Mouse (Mus musculus): ENCODE data around the gene Ugt1a10. TPM values are rescaled to one million over a fixed set of nuclear protein-coding genes. Genes with fewer than 3 reads are reported as not detected.

Ugt1a10 gene
- polyA plus RNA-seq (2012; rRNA removed), result 129 and 166 TPM in 2 replicates

DNA sequence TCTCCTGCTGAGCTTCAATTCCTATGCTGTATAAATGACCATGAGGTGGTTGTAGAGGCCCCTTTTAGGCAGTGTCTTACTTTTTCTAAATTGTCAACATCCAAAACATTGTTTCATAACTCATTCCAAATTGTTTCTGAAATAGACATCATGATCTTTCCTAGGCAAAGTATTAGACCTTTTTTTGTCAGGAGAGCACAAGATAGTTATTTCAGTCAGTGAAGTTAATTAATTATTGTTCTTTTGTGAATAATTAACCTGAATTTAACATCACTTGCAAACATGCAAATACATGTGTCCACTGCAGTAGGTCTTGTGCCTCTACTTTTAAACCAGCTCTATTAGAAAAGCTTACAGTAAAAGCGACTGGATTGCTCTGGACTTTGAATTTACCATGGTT is at the start of gene Ugt1a10:
Ugt1a10 (plus strand) TSS at position 301 of the 400 bp plus-strand sequence.
- DNase-seq, result no peak
- TF ChIP-seq POLR2A (IDR thresholded peaks at IDR 0.05; ENCODE audit: low read depth, low read length) (no peak), CTCF (conservative IDR thresholded peaks at IDR 0.05; ENCODE audit: insufficient read depth, insufficient read length, low read depth, low read length) (no peak)
- no peak within 1 kb of the TSS for H3K4me3 ChIP-seq (ENCODE audit: insufficient read depth, low read depth, low read length)
- no peak within 1 kb of the TSS for H3K27ac ChIP-seq (ENCODE audit: insufficient read depth, low read depth, low read length)
- WGBS, result 49% methylated on average over 1 of the region's 1 CpGs
- no peaks in the 10 kb centered on the region for H3K36me3 ChIP-seq (ENCODE audit: control insufficient read depth, insufficient read depth, low read length)
- no peaks in the 10 kb centered on the region for H3K27me3 ChIP-seq (replicated peaks; ENCODE audit: control insufficient read depth, insufficient read depth, low read length)
- H3K4me1 ChIP-seq (ENCODE audit: control insufficient read depth, insufficient read depth, low read length), result no peaks in the 10 kb centered on the region

DNA sequence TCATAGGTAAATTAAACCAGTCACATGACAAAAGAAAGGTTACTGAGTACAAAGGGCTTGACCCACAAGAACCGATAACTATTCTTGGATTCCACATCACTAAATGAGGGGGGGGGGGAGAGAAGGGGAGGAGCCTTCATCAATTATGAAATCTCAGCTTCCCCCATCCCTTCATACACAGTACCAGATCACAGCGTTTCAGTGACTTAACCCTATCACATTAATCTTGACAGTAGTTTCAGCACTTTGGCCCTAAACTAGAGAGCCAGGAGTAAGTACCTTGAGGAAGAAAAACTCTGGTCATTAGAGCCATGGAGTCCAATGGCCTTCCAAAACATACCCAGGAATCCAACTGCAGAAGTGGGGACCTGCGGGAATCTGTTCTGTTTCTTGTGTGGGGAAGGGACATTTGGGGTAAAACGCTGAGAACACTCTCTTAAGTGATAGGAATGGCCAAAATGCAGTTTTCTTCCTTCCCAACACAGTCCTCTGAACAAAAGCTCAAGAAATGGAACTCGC is 47.4 kb upstream of the Ugt1a10 start:
- WGBS, result 0% methylated on average over 5 of the region's 5 CpGs
- no peak for TF ChIP-seq POLR2A (IDR thresholded peaks at IDR 0.05; ENCODE audit: low read depth, low read length)
- no peak for TF ChIP-seq CTCF (conservative IDR thresholded peaks at IDR 0.05; ENCODE audit: insufficient read depth, insufficient read length, low read depth, low read length)
- Histone ChIP-seq H3K27ac (ENCODE audit: insufficient read depth, low read depth, low read length) (peak overlapping the region; percentile 54), H3K27me3 (replicated peaks; ENCODE audit: control insufficient read depth, insufficient read depth, low read length) (no peaks in the 10 kb centered on the region), H3K4me3 (ENCODE audit: insufficient read depth, low read depth, low read length) (peak overlapping the region; percentile 74), H3K36me3 (ENCODE audit: control insufficient read depth, insufficient read depth, low read length) (no peaks in the 10 kb centered on the region; the same call in 1 of the 2 replicates), H3K4me1 (ENCODE audit: control insufficient read depth, insufficient read depth, low read length) (peaks cover 2% of the 10 kb centered on the region; the same call in 1 of the 2 replicates)
- DNase-seq, result no peak

DNA sequence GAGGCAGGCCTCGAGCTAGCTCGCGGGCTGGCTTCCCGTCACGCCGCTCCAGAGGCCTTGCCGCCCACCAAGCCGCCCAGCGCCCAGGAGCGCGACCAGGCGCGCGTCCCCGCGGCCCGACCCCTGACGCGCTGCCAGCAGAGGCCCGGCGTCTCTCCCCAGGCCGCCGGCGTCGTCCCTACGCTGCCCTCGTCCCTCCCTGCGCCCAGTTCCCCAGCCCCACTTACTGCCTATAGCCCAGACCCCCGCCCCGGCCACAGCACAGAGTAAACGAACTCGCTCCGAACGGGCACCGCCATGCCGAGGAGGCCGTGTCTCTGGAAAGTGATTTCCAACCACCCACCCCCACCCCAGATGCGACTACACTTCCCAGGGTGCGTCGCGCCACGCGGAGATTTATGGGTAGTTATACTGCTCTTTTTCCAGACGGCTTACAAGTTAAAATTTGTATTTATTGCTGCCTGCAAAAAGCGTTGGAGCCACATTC is 46.9 kb upstream of the Ugt1a10 start, which contains the start of gene Usp40:
Usp40 (minus strand) TSS at position 341 of the 487 bp plus-strand sequence.
- H3K4me3 ChIP-seq (ENCODE audit: insufficient read depth, low read depth, low read length), result peak within 1 kb of the TSS; percentile 74
- H3K27me3 ChIP-seq (replicated peaks; ENCODE audit: control insufficient read depth, insufficient read depth, low read length), result no peaks in the 10 kb centered on the region
- WGBS, result under 1% methylated on average over 43 of the region's 45 CpGs
- H3K4me1 ChIP-seq (ENCODE audit: control insufficient read depth, insufficient read depth, low read length), result peaks cover 2% of the 10 kb centered on the region; the same call in 1 of the 2 replicates
- DNase-seq, result peak; percentile 84
- H3K27ac ChIP-seq (ENCODE audit: insufficient read depth, low read depth, low read length), result peak within 1 kb of the TSS; percentile 54
- TF ChIP-seq CTCF (conservative IDR thresholded peaks at IDR 0.05; ENCODE audit: insufficient read depth, insufficient read length, low read depth, low read length) (no peak), POLR2A (IDR thresholded peaks at IDR 0.05; ENCODE audit: low read depth, low read length) (no peak)
- H3K36me3 ChIP-seq (ENCODE audit: control insufficient read depth, insufficient read depth, low read length), result no peaks in the 10 kb centered on the region; the same call in 1 of the 2 replicates

DNA sequence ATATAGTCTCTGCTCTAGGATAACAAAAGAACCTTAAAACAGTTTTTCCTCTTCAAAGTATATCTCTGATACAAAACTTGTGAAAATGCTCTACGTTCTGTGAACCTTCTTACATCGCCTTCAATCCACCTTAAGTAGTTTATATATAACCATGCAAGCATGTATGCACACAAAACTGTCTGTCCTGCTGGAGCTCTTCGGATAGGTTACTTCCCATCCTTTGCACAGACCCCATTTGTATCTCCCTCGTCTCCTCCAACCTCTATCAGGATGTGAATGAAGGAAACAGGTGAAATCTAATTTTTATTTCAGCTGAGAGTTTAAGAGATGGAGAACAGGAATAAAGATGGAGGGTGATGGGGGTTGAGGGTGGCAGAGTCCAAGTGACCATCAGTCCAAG is 46.5 kb upstream of the Ugt1a10 start:
- no peak for DNase-seq
- Histone ChIP-seq H3K27me3 (replicated peaks; ENCODE audit: control insufficient read depth, insufficient read depth, low read length) (no peaks in the 10 kb centered on the region), H3K4me3 (ENCODE audit: insufficient read depth, low read depth, low read length) (peak overlapping the region; percentile 74; the same call in 1 of the 2 replicates), H3K36me3 (ENCODE audit: control insufficient read depth, insufficient read depth, low read length) (no peaks in the 10 kb centered on the region; the same call in 1 of the 2 replicates), H3K27ac (ENCODE audit: insufficient read depth, low read depth, low read length) (no peak overlapping the region), H3K4me1 (ENCODE audit: control insufficient read depth, insufficient read depth, low read length) (peaks cover 2% of the 10 kb centered on the region; the same call in 1 of the 2 replicates)
- WGBS, result 32% methylated on average over 4 of the region's 4 CpGs
- no peak for TF ChIP-seq CTCF (conservative IDR thresholded peaks at IDR 0.05; ENCODE audit: insufficient read depth, insufficient read length, low read depth, low read length)
- no peak for TF ChIP-seq POLR2A (IDR thresholded peaks at IDR 0.05; ENCODE audit: low read depth, low read length)

DNA sequence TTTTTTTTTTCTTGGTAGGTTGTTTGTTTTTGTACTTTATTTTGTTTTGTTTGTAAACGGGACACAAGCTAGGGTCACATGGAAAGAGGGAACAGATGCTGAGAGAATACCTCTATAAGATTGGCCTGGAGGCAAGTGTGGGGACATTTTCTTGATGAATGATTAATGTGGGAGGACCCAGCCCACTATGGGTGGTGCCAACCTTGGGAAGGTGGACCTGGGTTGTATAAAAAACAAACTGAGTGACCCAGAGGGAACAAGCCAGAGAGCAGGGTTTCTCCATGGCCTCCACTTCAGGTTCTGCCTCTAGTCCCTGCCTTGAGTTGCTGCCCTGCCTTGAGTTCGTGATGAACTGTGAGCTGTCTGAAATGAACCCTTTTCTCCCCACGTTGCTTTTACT is 45.7 kb upstream of the Ugt1a10 start:
- no peak overlapping the region for H3K27ac ChIP-seq (ENCODE audit: insufficient read depth, low read depth, low read length)
- no peaks in the 10 kb centered on the region; the same call in 1 of the 2 replicates for H3K36me3 ChIP-seq (ENCODE audit: control insufficient read depth, insufficient read depth, low read length)
- H3K4me3 ChIP-seq (ENCODE audit: insufficient read depth, low read depth, low read length), result no peak overlapping the region
- TF ChIP-seq POLR2A (IDR thresholded peaks at IDR 0.05; ENCODE audit: low read depth, low read length) (no peak), CTCF (conservative IDR thresholded peaks at IDR 0.05; ENCODE audit: insufficient read depth, insufficient read length, low read depth, low read length) (no peak)
- WGBS, result 74% methylated on average over 3 of the region's 3 CpGs
- H3K27me3 ChIP-seq (replicated peaks; ENCODE audit: control insufficient read depth, insufficient read depth, low read length), result no peaks in the 10 kb centered on the region
- no peak for DNase-seq
- peaks cover 2% of the 10 kb centered on the region; the same call in 1 of the 2 replicates for H3K4me1 ChIP-seq (ENCODE audit: control insufficient read depth, insufficient read depth, low read length)

DNA sequence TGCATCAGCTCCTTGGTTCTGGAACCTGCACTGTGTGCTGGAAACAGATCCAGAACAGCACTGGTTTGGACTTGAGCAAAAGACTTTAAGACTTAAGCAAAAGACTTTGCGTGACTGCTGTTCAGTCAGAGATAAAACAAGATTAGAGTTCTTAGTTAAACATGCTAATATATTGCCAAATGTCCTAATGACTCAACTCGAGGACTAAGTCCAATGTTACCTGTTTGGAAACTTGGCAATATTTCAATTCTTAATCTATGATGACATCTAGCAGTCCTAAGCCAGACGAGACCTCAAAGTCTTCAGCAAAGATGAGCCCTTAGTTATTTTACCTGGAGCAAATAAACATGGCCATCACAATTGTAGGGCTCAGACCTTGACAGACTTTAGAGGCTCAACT is 41.5 kb upstream of the Ugt1a10 start:
- Histone ChIP-seq H3K27ac (ENCODE audit: insufficient read depth, low read depth, low read length) (no peak overlapping the region), H3K4me3 (ENCODE audit: insufficient read depth, low read depth, low read length) (no peak overlapping the region), H3K36me3 (ENCODE audit: control insufficient read depth, insufficient read depth, low read length) (no peaks in the 10 kb centered on the region), H3K4me1 (ENCODE audit: control insufficient read depth, insufficient read depth, low read length) (no peaks in the 10 kb centered on the region; the same call in 1 of the 2 replicates), H3K27me3 (replicated peaks; ENCODE audit: control insufficient read depth, insufficient read depth, low read length) (no peaks in the 10 kb centered on the region)
- peak; percentile 14 for DNase-seq
- no peak for TF ChIP-seq CTCF (conservative IDR thresholded peaks at IDR 0.05; ENCODE audit: insufficient read depth, insufficient read length, low read depth, low read length)
- no peak for TF ChIP-seq POLR2A (IDR thresholded peaks at IDR 0.05; ENCODE audit: low read depth, low read length)
- WGBS, result 38% methylated on average over 3 of the region's 3 CpGs

DNA sequence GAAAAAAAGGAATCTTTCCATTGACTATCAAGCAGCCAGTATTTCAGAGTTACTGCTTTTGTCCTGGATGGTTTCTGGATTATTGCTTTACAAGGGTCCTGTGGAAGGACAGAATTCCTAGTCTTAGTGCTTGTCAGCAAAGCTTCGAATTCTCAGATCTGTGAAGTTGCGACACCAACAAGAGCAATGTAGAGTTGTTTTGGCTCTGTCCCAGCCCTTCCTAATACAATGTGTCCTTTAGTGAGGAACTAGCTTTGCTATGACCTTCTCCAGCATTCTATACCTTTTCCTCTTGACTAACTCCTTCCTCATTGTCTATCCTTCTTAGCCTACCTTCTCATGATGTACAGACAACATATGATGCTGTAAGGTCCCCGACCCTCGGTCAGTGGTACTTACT is 41.0 kb upstream of the Ugt1a10 start:
- TF ChIP-seq POLR2A (IDR thresholded peaks at IDR 0.05; ENCODE audit: low read depth, low read length) (no peak), CTCF (conservative IDR thresholded peaks at IDR 0.05; ENCODE audit: insufficient read depth, insufficient read length, low read depth, low read length) (no peak)
- Histone ChIP-seq H3K4me3 (ENCODE audit: insufficient read depth, low read depth, low read length) (no peak overlapping the region), H3K36me3 (ENCODE audit: control insufficient read depth, insufficient read depth, low read length) (no peaks in the 10 kb centered on the region), H3K27ac (ENCODE audit: insufficient read depth, low read depth, low read length) (no peak overlapping the region), H3K27me3 (replicated peaks; ENCODE audit: control insufficient read depth, insufficient read depth, low read length) (no peaks in the 10 kb centered on the region), H3K4me1 (ENCODE audit: control insufficient read depth, insufficient read depth, low read length) (no peaks in the 10 kb centered on the region)
- WGBS, result 93% methylated on average over 4 of the region's 4 CpGs
- DNase-seq, result no peak

Data from kidney, adult 2 months (tissue).